Mouse (Mus musculus): ENCODE measurements at regions not wholly inside any gene's neighbourhood (a gene's known extent, or its start where the extent isn't known, plus 50 kb on each side); places are given as distances from the start of the nearest gene placed in this dataset.
A peak's percentile ranks its signal among the peaks of the same experiment; 100 is the strongest.

GRCm38 (mm10) chr12:12442872-12443271 lies 180.9 kb downstream of the Fam49a start:
- no peak overlapping the region for H3K4me3 ChIP-seq (ENCODE audit: insufficient read depth in 1 of 2, low read depth in 2 of 2, low read length in 2 of 2)
- 14% methylated on average over 4 of the region's 4 CpGs for WGBS (ENCODE audit: insufficient replicate concordance)
- H3K36me3 ChIP-seq (replicated peaks; ENCODE audit: control insufficient read depth, insufficient read depth, low read depth), result no peaks in the 10 kb centered on the region
- H3K4me2 ChIP-seq (ENCODE audit: low read depth), result no peak overlapping the region
- peaks cover 0 to 8% of the 10 kb centered on the region in 2 experiments; a peak in 1 of 4 replicates for H3K4me1 ChIP-seq (replicated peaks; ENCODE audit: control insufficient read depth in 2 of 2, insufficient read depth in 2 of 2, low read length in 1 of 2)
- H3K27me3 ChIP-seq (ENCODE audit: control insufficient read depth, insufficient read depth, low read length), result no peaks in the 10 kb centered on the region
- H3K9me3 ChIP-seq (ENCODE audit: control insufficient read depth, low read length), result no peaks in the 10 kb centered on the region
- 0 out of 2 replicates have a peak, but pooled peaks have one; percentile 26 for ATAC-seq (ENCODE audit: insufficient read depth)
- H3K27ac ChIP-seq, result no peak overlapping the region
- no peak for TF ChIP-seq CTCF (IDR thresholded peaks at IDR 0.05; ENCODE audit: low read depth)
- no peak for TF ChIP-seq EP300 (IDR thresholded peaks at IDR 0.05; ENCODE audit: low read depth)
- no peak for DNase-seq (ENCODE audit: low read depth in 3 of 3, low spot score in 3 of 3)
- H3K9ac ChIP-seq (replicated peaks), result no peak overlapping the region

GRCm38 (mm10) chr12:12436379-12436778 lies 174.4 kb downstream of the Fam49a start:
- Histone ChIP-seq H3K36me3 (replicated peaks; ENCODE audit: control insufficient read depth, insufficient read depth, low read depth) (no peaks in the 10 kb centered on the region), H3K4me3 (ENCODE audit: insufficient read depth in 1 of 2, low read depth in 2 of 2, low read length in 2 of 2) (no peak overlapping the region), H3K9me3 (ENCODE audit: control insufficient read depth, low read length) (no peaks in the 10 kb centered on the region), H3K27ac (no peak overlapping the region), H3K27me3 (ENCODE audit: control insufficient read depth, insufficient read depth, low read length) (no peaks in the 10 kb centered on the region), H3K4me2 (ENCODE audit: low read depth) (no peak overlapping the region), H3K4me1 (replicated peaks; ENCODE audit: control insufficient read depth in 2 of 2, insufficient read depth in 2 of 2, low read length in 1 of 2) (peaks cover 0 to 3% of the 10 kb centered on the region in 2 experiments; a peak in 1 of 4 replicates), H3K9ac (replicated peaks) (no peak overlapping the region)
- WGBS (ENCODE audit: insufficient replicate concordance), result 92% methylated on average over 1 of the region's 1 CpGs
- DNase-seq (ENCODE audit: low read depth in 3 of 3, low spot score in 3 of 3) (no peak), ATAC-seq (ENCODE audit: insufficient read depth) (no peak)
- TF ChIP-seq CTCF (IDR thresholded peaks at IDR 0.05; ENCODE audit: low read depth), result peak; percentile 43
- no peak for TF ChIP-seq EP300 (IDR thresholded peaks at IDR 0.05; ENCODE audit: low read depth)

DNA sequence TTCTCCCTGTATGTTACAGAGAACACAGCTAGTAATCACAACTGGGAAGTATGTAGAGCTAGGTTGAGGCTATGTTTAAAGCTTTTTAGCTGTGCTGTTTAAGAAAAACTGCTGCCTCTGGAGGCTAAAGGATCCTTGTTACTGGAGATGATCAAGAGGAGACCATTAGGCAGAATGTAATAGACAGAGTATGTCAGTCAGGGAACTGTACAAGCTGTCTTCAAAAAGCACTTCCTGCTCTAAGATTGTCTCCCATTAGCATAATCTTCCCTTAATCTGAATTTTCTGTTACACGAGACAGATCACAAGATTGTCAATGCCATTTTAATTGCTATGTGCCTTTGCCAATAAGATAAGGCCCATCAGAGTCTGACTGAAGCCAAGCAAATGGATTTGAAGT lies 170.7 kb downstream of the Fam49a start:
- no peak for DNase-seq (ENCODE audit: low read depth in 3 of 3, low spot score in 3 of 3)
- Histone ChIP-seq H3K4me1 (replicated peaks; ENCODE audit: control insufficient read depth in 2 of 2, insufficient read depth in 2 of 2, low read length in 1 of 2) (peaks cover 34 to 36% of the 10 kb centered on the region in 2 experiments), H3K4me2 (ENCODE audit: low read depth) (no peak overlapping the region), H3K36me3 (replicated peaks; ENCODE audit: control insufficient read depth, insufficient read depth, low read depth) (no peaks in the 10 kb centered on the region), H3K9ac (replicated peaks) (no peak overlapping the region), H3K9me3 (ENCODE audit: control insufficient read depth, low read length) (no peaks in the 10 kb centered on the region), H3K27ac (no peak overlapping the region), H3K4me3 (ENCODE audit: insufficient read depth in 1 of 2, low read depth in 2 of 2, low read length in 2 of 2) (no peak overlapping the region), H3K27me3 (ENCODE audit: control insufficient read depth, insufficient read depth, low read length) (no peaks in the 10 kb centered on the region)
- TF ChIP-seq EP300 (IDR thresholded peaks at IDR 0.05; ENCODE audit: low read depth) (no peak), CTCF (IDR thresholded peaks at IDR 0.05; ENCODE audit: low read depth) (no peak)
- WGBS (ENCODE audit: insufficient replicate concordance), result 40% methylated on average over 1 of the region's 1 CpGs
- no peak for ATAC-seq (ENCODE audit: insufficient read depth)
